Mouse (Mus musculus): ENCODE data around the gene Them7. TPM values are rescaled to one million over a fixed set of nuclear protein-coding genes. Genes with fewer than 3 reads are reported as not detected.

Them7 gene
- polyA plus RNA-seq, 1 experiment from 2014 or later: 21.3 TPM

GRCm38 (mm10) chr2:105418629-105419227 is 194.6 kb downstream of the Them7 start:
- 55% methylated on average over 12 of the region's 12 CpGs for WGBS
- no peaks in the 10 kb centered on the region for H3K36me3 ChIP-seq (ENCODE audit: insufficient read depth, low read length)
- no peaks in the 10 kb centered on the region for H3K27me3 ChIP-seq (ENCODE audit: insufficient read depth, low read length)
- no peaks in the 10 kb centered on the region for H3K4me1 ChIP-seq (replicated peaks; ENCODE audit: insufficient read depth, low read length)
- 0 out of 2 replicates have a peak, but pooled peaks have one; percentile 19 for ATAC-seq (replicated peaks; ENCODE audit: low FRiP score, low read depth)
- H3K9me3 ChIP-seq (replicated peaks; ENCODE audit: low read length): no peaks in the 10 kb centered on the region
- no peak overlapping the region for H3K27ac ChIP-seq
- H3K4me3 ChIP-seq (replicated peaks; ENCODE audit: low read depth, low read length): no peak overlapping the region
- H3K4me2 ChIP-seq (ENCODE audit: low read length): no peak overlapping the region
- no peak for TF ChIP-seq CTCF (IDR thresholded peaks at IDR 0.05; ENCODE audit: low read depth)
- DNase-seq (ENCODE audit: low spot score): peak; percentile 59
- no peak overlapping the region for H3K9ac ChIP-seq (ENCODE audit: low read depth, low read length)

DNA sequence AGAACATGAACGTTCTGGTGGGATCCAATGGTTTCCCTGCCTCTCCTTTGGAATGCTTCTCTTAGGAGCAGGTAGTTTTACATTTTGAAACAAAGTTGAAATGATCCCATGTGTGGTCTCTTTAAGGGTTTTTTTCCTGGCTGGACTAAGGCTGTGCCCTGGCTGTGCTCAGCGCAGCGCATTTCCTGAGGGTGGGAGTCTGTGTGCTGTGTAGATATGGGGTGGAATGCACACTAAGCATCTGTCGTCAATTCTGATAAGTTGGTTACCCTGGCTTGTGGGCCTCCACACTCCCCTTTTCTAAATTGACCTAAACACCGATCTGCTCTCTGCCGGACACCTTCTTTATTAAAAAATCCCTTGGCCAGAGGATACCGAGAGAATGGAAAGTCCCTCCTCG is 203.3 kb downstream of the Them7 start:
- Histone ChIP-seq H3K9me3 (replicated peaks; ENCODE audit: low read length) (no peaks in the 10 kb centered on the region), H3K4me1 (replicated peaks; ENCODE audit: insufficient read depth, low read length) (no peaks in the 10 kb centered on the region), H3K4me2 (ENCODE audit: low read length) (no peak overlapping the region), H3K36me3 (ENCODE audit: insufficient read depth, low read length) (no peaks in the 10 kb centered on the region), H3K27me3 (ENCODE audit: insufficient read depth, low read length) (no peaks in the 10 kb centered on the region), H3K9ac (ENCODE audit: low read depth, low read length) (no peak overlapping the region), H3K27ac (no peak overlapping the region), H3K4me3 (replicated peaks; ENCODE audit: low read depth, low read length) (no peak overlapping the region)
- DNase-seq (ENCODE audit: low spot score) (no peak), ATAC-seq (replicated peaks; ENCODE audit: low FRiP score, low read depth) (no peak)
- 54% methylated on average over 8 of the region's 8 CpGs for WGBS
- no peak for TF ChIP-seq CTCF (IDR thresholded peaks at IDR 0.05; ENCODE audit: low read depth)

- peak; percentile 81 for DNase-seq (ENCODE audit: low spot score)
- no peaks in the 10 kb centered on the region for H3K36me3 ChIP-seq (ENCODE audit: insufficient read depth, low read length)
- H3K27ac ChIP-seq: no peak overlapping the region
- 2% methylated on average over 12 of the region's 12 CpGs for WGBS
- no peak overlapping the region for H3K9ac ChIP-seq (ENCODE audit: low read depth, low read length)
- no peaks in the 10 kb centered on the region for H3K9me3 ChIP-seq (replicated peaks; ENCODE audit: low read length)
- H3K4me3 ChIP-seq (replicated peaks; ENCODE audit: low read depth, low read length): no peak overlapping the region
- no peak overlapping the region for H3K4me2 ChIP-seq (ENCODE audit: low read length)
- TF ChIP-seq CTCF (IDR thresholded peaks at IDR 0.05; ENCODE audit: low read depth): peak; percentile 97
- no peak for ATAC-seq (replicated peaks; ENCODE audit: low FRiP score, low read depth)
- no peaks in the 10 kb centered on the region for H3K27me3 ChIP-seq (ENCODE audit: insufficient read depth, low read length)
- H3K4me1 ChIP-seq (replicated peaks; ENCODE audit: insufficient read depth, low read length): peaks cover 3% of the 10 kb centered on the region; the same call in 1 of the 2 replicates
Measured at GRCm38 (mm10) chr2:105428029-105428428, 203.9 kb downstream of the Them7 start.

GRCm38 (mm10) chr2:105428467-105428866 is 204.3 kb downstream of the Them7 start:
- ATAC-seq (replicated peaks; ENCODE audit: low FRiP score, low read depth) (no peak), DNase-seq (ENCODE audit: low spot score) (no peak)
- no peaks in the 10 kb centered on the region for H3K36me3 ChIP-seq (ENCODE audit: insufficient read depth, low read length)
- no peaks in the 10 kb centered on the region for H3K9me3 ChIP-seq (replicated peaks; ENCODE audit: low read length)
- H3K4me2 ChIP-seq (ENCODE audit: low read length): no peak overlapping the region
- no peak overlapping the region for H3K4me3 ChIP-seq (replicated peaks; ENCODE audit: low read depth, low read length)
- H3K27ac ChIP-seq: no peak overlapping the region
- H3K4me1 ChIP-seq (replicated peaks; ENCODE audit: insufficient read depth, low read length): peaks cover 5% of the 10 kb centered on the region; the same call in 1 of the 2 replicates
- no peak for TF ChIP-seq CTCF (IDR thresholded peaks at IDR 0.05; ENCODE audit: low read depth)
- 15% methylated on average over 6 of the region's 6 CpGs for WGBS
- H3K9ac ChIP-seq (ENCODE audit: low read depth, low read length): no peak overlapping the region
- no peaks in the 10 kb centered on the region for H3K27me3 ChIP-seq (ENCODE audit: insufficient read depth, low read length)

Other genes with a start within 250 kb of the Them7 start
- 401 and 416 TPM in 2 replicates for gene Eif3m, start 207.2 kb upstream of the Them7 start, polyA plus RNA-seq (2015; fragmentation: Nextera tagmentation; extraction: Ambion mirVana)
- not detected in 2 replicates for gene Gm11060, start 132.3 kb upstream of the Them7 start, polyA plus RNA-seq (2015; fragmentation: Nextera tagmentation; extraction: Ambion mirVana)
- gene Wt1, start 97.8 kb upstream of the Them7 start, polyA plus RNA-seq (2015; fragmentation: Nextera tagmentation; extraction: Ambion mirVana): 93.6 and 95.7 TPM in 2 replicates
- gene Rcn1, start 175.0 kb downstream of the Them7 start, polyA plus RNA-seq (2015; fragmentation: Nextera tagmentation; extraction: Ambion mirVana): 157 and 169 TPM in 2 replicates

Measured in kidney, postnatal 0 days (tissue).